Mouse (Mus musculus) liver, embryonic 13.5 days (tissue): Measurements from ENCODE around the gene Tmem51. TPM values are rescaled to one million over a fixed set of nuclear protein-coding genes. Genes with fewer than 3 reads are reported as not detected.

ENCODE experiments used
- ATAC-seq: fragments of 200-750 bp; cut with Nextera tagmentation; 2 replicates; pipeline ENCODE4 v1.8.0; 2017; ENCODE audit warnings: low read depth, mild to moderate bottlenecking, moderate number of reproducible peaks, moderate library complexity
- DNase-seq: peaks from one replicate; pipeline ENCODE4 v3.0.0; 2022
- H3K27ac ChIP-seq: fragments of 300-500 bp; sonication (generic); 2 replicates; pipeline ENCODE4 v1.5.1; 2015; ENCODE audit warnings: moderate library complexity, mild to moderate bottlenecking, inconsistent platforms
- H3K27me3 ChIP-seq: fragments of 300-500 bp; sonication (generic); 2 replicates; pipeline ENCODE4 v1.6.1; 2015; ENCODE audit warnings: mild to moderate bottlenecking, inconsistent platforms
- H3K36me3 ChIP-seq: fragments of 300-500 bp; sonication (generic); 2 replicates; pipeline ENCODE4 v1.6.1; 2015; ENCODE audit warnings: mild to moderate bottlenecking, inconsistent platforms
- H3K4me1 ChIP-seq: fragments of 300-500 bp; sonication (generic); replicated peaks from 2 replicates; pipeline ENCODE4 v1.6.1; 2015; ENCODE audit warnings: inconsistent platforms
- H3K4me2 ChIP-seq: fragments of 300-500 bp; sonication (generic); 2 replicates; pipeline ENCODE4 v1.6.1; 2015; ENCODE audit warnings: inconsistent platforms, mild to moderate bottlenecking, moderate library complexity
- H3K4me3 ChIP-seq: fragments of 300-500 bp; sonication (generic); replicated peaks from 2 replicates; pipeline ENCODE4 v1.5.1; 2015; ENCODE audit warnings: mild to moderate bottlenecking, inconsistent platforms
- H3K9ac ChIP-seq: fragments of 300-500 bp; sonication (generic); 2 replicates; pipeline ENCODE4 v1.6.1; 2015; ENCODE audit warnings: mild to moderate bottlenecking, inconsistent platforms
- H3K9me3 ChIP-seq: fragments of 300-500 bp; sonication (generic); replicated peaks from 2 replicates; pipeline ENCODE4 v1.6.1; 2016; ENCODE audit warnings: inconsistent platforms
- WGBS: fragments of 180-500 bp; shearing (Covaris S2); methylation state at CpG from one replicate; pipeline ENCODE4 v1.1.7; 2015; ENCODE audit not compliant: insufficient replicate concordance; 5-methylcytosine and 5-hydroxymethylcytosine counted together
- polyA plus RNA-seq: library from polyadenylated mRNA; unstranded; fragments of >200 nt; fragmentation: Nextera tagmentation; extraction: Ambion mirVana; gene quantifications from 2 replicates; pipeline ENCODE4 v1.2.1, GENCODE M21; 2015

The Tmem51 gene
- polyA plus RNA-seq: 13.5 and 16.4 TPM in 2 replicates

- no peak for DNase-seq
- H3K36me3 ChIP-seq: no peaks in the 10 kb centered on the region
- no peaks in the 10 kb centered on the region for H3K9me3 ChIP-seq
- peak within 1 kb of the TSS; percentile 65 for H3K27ac ChIP-seq
- peak within 1 kb of the TSS; percentile 57 for H3K4me3 ChIP-seq
- peaks cover 37% of the 10 kb centered on the region for H3K4me1 ChIP-seq
- H3K9ac ChIP-seq: peak within 1 kb of the TSS; percentile 64
- peak within 1 kb of the TSS; percentile 62 for H3K4me2 ChIP-seq
- under 1% methylated on average over 43 of the region's 52 CpGs for WGBS
- ATAC-seq: peak; percentile 76
- peaks cover 58% of the 10 kb centered on the region for H3K27me3 ChIP-seq
Measured at GRCm38 (mm10) chr4:142084131-142084899, at the start of gene Tmem51. Tmem51 (minus strand) TSS chr4:142084304.

GRCm38 (mm10) chr4:142130162-142130561 lies 46.1 kb upstream of the Tmem51 start:
- Histone ChIP-seq H3K36me3 (no peaks in the 10 kb centered on the region), H3K4me1 (peaks cover 9% of the 10 kb centered on the region), H3K4me3 (no peak overlapping the region), H3K9ac (no peak overlapping the region), H3K9me3 (no peaks in the 10 kb centered on the region), H3K27ac (no peak overlapping the region), H3K4me2 (no peak overlapping the region), H3K27me3 (no peaks in the 10 kb centered on the region)
- no peak for DNase-seq
- 56% methylated on average over 5 of the region's 5 CpGs for WGBS
- ATAC-seq: no peak

- Histone ChIP-seq H3K4me1 (peaks cover 9% of the 10 kb centered on the region), H3K27ac (no peak overlapping the region), H3K36me3 (no peaks in the 10 kb centered on the region), H3K4me2 (no peak overlapping the region), H3K9me3 (no peaks in the 10 kb centered on the region), H3K4me3 (no peak overlapping the region), H3K27me3 (no peaks in the 10 kb centered on the region), H3K9ac (no peak overlapping the region)
- DNase-seq: no peak
- ATAC-seq: no peak
- WGBS: 23% methylated on average over 6 of the region's 6 CpGs
Measured at GRCm38 (mm10) chr4:142127275-142127788, 43.2 kb upstream of the Tmem51 start.

- H3K4me2 ChIP-seq: no peak overlapping the region
- ATAC-seq (no peak), DNase-seq (no peak)
- WGBS: 30% methylated on average over 10 of the region's 10 CpGs
- peaks cover 9% of the 10 kb centered on the region for H3K4me1 ChIP-seq
- no peak overlapping the region for H3K4me3 ChIP-seq
- H3K27me3 ChIP-seq: no peaks in the 10 kb centered on the region
- no peaks in the 10 kb centered on the region for H3K36me3 ChIP-seq
- no peaks in the 10 kb centered on the region for H3K9me3 ChIP-seq
- no peak overlapping the region for H3K9ac ChIP-seq
- H3K27ac ChIP-seq: no peak overlapping the region
Measured at GRCm38 (mm10) chr4:142126641-142127274, 42.7 kb upstream of the Tmem51 start.

- DNase-seq (no peak), ATAC-seq (no peak)
- 20% methylated on average over 1 of the region's 1 CpGs for WGBS
- H3K9me3 ChIP-seq: no peaks in the 10 kb centered on the region
- H3K4me1 ChIP-seq: no peaks in the 10 kb centered on the region
- H3K4me2 ChIP-seq: no peak overlapping the region
- no peak overlapping the region for H3K4me3 ChIP-seq
- H3K9ac ChIP-seq: no peak overlapping the region
- no peaks in the 10 kb centered on the region for H3K36me3 ChIP-seq
- no peak overlapping the region for H3K27ac ChIP-seq
- no peaks in the 10 kb centered on the region for H3K27me3 ChIP-seq
Measured at GRCm38 (mm10) chr4:142121164-142121563, 37.1 kb upstream of the Tmem51 start.

GRCm38 (mm10) chr4:142118522-142118921 lies 34.4 kb upstream of the Tmem51 start:
- Histone ChIP-seq H3K9me3 (no peaks in the 10 kb centered on the region), H3K27ac (no peak overlapping the region), H3K4me2 (no peak overlapping the region), H3K4me1 (no peaks in the 10 kb centered on the region), H3K4me3 (no peak overlapping the region), H3K9ac (no peak overlapping the region), H3K36me3 (no peaks in the 10 kb centered on the region), H3K27me3 (0 out of 2 replicates have a peak, but pooled peaks cover 4% of the 10 kb centered on the region)
- 78% methylated on average over 7 of the region's 7 CpGs for WGBS
- ATAC-seq (no peak), DNase-seq (no peak)

- Histone ChIP-seq H3K4me2 (no peak overlapping the region), H3K4me1 (no peaks in the 10 kb centered on the region), H3K9me3 (no peaks in the 10 kb centered on the region), H3K36me3 (no peaks in the 10 kb centered on the region), H3K4me3 (no peak overlapping the region), H3K9ac (no peak overlapping the region), H3K27ac (no peak overlapping the region), H3K27me3 (0 out of 2 replicates have a peak, but pooled peaks cover 4% of the 10 kb centered on the region)
- WGBS: 59% methylated on average over 12 of the region's 12 CpGs
- DNase-seq (no peak), ATAC-seq (no peak)
Measured at GRCm38 (mm10) chr4:142117993-142118392, 33.9 kb upstream of the Tmem51 start.

GRCm38 (mm10) chr4:142113306-142113705 lies 29.2 kb upstream of the Tmem51 start:
- H3K9me3 ChIP-seq: no peaks in the 10 kb centered on the region
- H3K27ac ChIP-seq: no peak overlapping the region
- no peaks in the 10 kb centered on the region for H3K4me1 ChIP-seq
- 0 out of 2 replicates have a peak, but pooled peaks cover 4% of the 10 kb centered on the region for H3K27me3 ChIP-seq
- H3K36me3 ChIP-seq: no peaks in the 10 kb centered on the region
- no peak overlapping the region for H3K4me3 ChIP-seq
- H3K9ac ChIP-seq: no peak overlapping the region
- 31% methylated on average over 8 of the region's 8 CpGs for WGBS
- no peak for ATAC-seq
- DNase-seq: no peak
- H3K4me2 ChIP-seq: no peak overlapping the region

- H3K4me2 ChIP-seq: no peak overlapping the region
- H3K27me3 ChIP-seq: 0 out of 2 replicates have a peak, but pooled peaks cover 4% of the 10 kb centered on the region
- peaks cover under 1% of the 10 kb centered on the region; the same call in 1 of the 2 replicates for H3K4me1 ChIP-seq
- no peaks in the 10 kb centered on the region for H3K36me3 ChIP-seq
- WGBS: 27% methylated on average over 12 of the region's 12 CpGs
- no peak overlapping the region for H3K9ac ChIP-seq
- H3K9me3 ChIP-seq: no peaks in the 10 kb centered on the region
- ATAC-seq: no peak
- DNase-seq: no peak
- no peak overlapping the region for H3K4me3 ChIP-seq
- H3K27ac ChIP-seq: no peak overlapping the region
Measured at GRCm38 (mm10) chr4:142103081-142103671, 19.1 kb upstream of the Tmem51 start.

GRCm38 (mm10) chr4:142098303-142098702 lies 14.2 kb upstream of the Tmem51 start:
- Histone ChIP-seq H3K27ac (no peak overlapping the region), H3K4me2 (peak overlapping the region; percentile 37), H3K36me3 (no peaks in the 10 kb centered on the region), H3K9me3 (no peaks in the 10 kb centered on the region), H3K9ac (no peak overlapping the region), H3K4me1 (peaks cover 17% of the 10 kb centered on the region), H3K27me3 (0 out of 2 replicates have a peak, but pooled peaks cover 4% of the 10 kb centered on the region), H3K4me3 (no peak overlapping the region)
- DNase-seq: peak; percentile 26
- 5% methylated on average over 8 of the region's 8 CpGs for WGBS
- ATAC-seq: no peak

- no peak for DNase-seq
- 9% methylated on average over 5 of the region's 5 CpGs for WGBS
Measured at GRCm38 (mm10) chr4:142097871-142098270, 13.8 kb upstream of the Tmem51 start.

More at GRCm38 (mm10) chr4:142097871-142098270, 13.8 kb upstream of the Tmem51 start:
- no peaks in the 10 kb centered on the region for H3K36me3 ChIP-seq
- no peak overlapping the region for H3K9ac ChIP-seq
- H3K4me3 ChIP-seq: no peak overlapping the region
- H3K9me3 ChIP-seq: no peaks in the 10 kb centered on the region
- peaks cover 17% of the 10 kb centered on the region for H3K4me1 ChIP-seq
- H3K4me2 ChIP-seq: peak overlapping the region; percentile 37
- ATAC-seq: no peak
- 0 out of 2 replicates have a peak, but pooled peaks cover 4% of the 10 kb centered on the region for H3K27me3 ChIP-seq
- H3K27ac ChIP-seq: no peak overlapping the region; the same call in 1 of the 2 replicates
